Mouse (Mus musculus): ENCODE results near the gene Serpina3k.

- TF ChIP-seq POLR2A (IDR thresholded peaks at IDR 0.05; ENCODE audit: low read depth, low read length) (no peak), CTCF (conservative IDR thresholded peaks at IDR 0.05; ENCODE audit: insufficient read depth, insufficient read length, low read depth, low read length) (no peak)
Observed at GRCm38 (mm10) chr12:104298049-104298448, 40.2 kb upstream of the Serpina3k start.
